ENCODE assay signal across 7 mouse cellular contexts in genomic region chr8:45410882-45411281, GRCm38 (mm10). TPM values are rescaled to one million over a fixed set of nuclear protein-coding genes. Genes with fewer than 3 reads are reported as not detected.
DNase-seq lines count a peak whose midpoint lies in the region; ATAC-seq and TF ChIP-seq lines count a peak whose summit lies in the region.

TSS of gene Tlr3 (minus strand) at chr8:45411080.

- no peaks in the 10 kb centered on the region for H3K27me3 ChIP-seq in CH12.LX (replicated peaks)
- no peaks in the 10 kb centered on the region for H3K27me3 ChIP-seq in hindbrain, embryonic 11.5 days (ENCODE audit: control insufficient read depth, insufficient read depth, low read length)
- H3K27me3 ChIP-seq in liver, embryonic 13.5 days: no peaks in the 10 kb centered on the region
- no peaks in the 10 kb centered on the region for H3K27me3 ChIP-seq in stomach, embryonic 14.5 days (ENCODE audit: control insufficient read depth, insufficient read depth, low read length)

- no peak for ATAC-seq in hindbrain, embryonic 11.5 days (ENCODE audit: low FRiP score)
- no peak for ATAC-seq in liver, embryonic 13.5 days (ENCODE audit: low read depth)
- ATAC-seq in stomach, embryonic 14.5 days (ENCODE audit: insufficient number of reproducible peaks, insufficient read depth, low FRiP score, low read depth): no peak

- H3K27ac ChIP-seq in CH12.LX (ENCODE audit: insufficient read depth, low read depth): no peak within 1 kb of the TSS
- no peak within 1 kb of the TSS for H3K27ac ChIP-seq in hindbrain, embryonic 11.5 days (ENCODE audit: low read depth, low read length)
- H3K27ac ChIP-seq in liver, embryonic 13.5 days: no peak within 1 kb of the TSS
- H3K27ac ChIP-seq in stomach, embryonic 14.5 days (ENCODE audit: low read length): peak within 1 kb of the TSS; percentile 72; the same call in 1 of the 2 replicates

- no peaks in the 10 kb centered on the region for H3K79me2 ChIP-seq in CH12.LX (replicated peaks; ENCODE audit: control insufficient read depth, extremely low read depth, insufficient read depth, poor library complexity, severe bottlenecking)

- 73% methylated on average over 2 of the region's 2 CpGs for WGBS in hindbrain, embryonic 11.5 days
- WGBS in liver, embryonic 13.5 days (ENCODE audit: insufficient replicate concordance): 43% methylated on average over 2 of the region's 2 CpGs
- WGBS in stomach, embryonic 14.5 days: 48% methylated on average over 2 of the region's 2 CpGs

- TF ChIP-seq POLR2A in CH12.LX (IDR thresholded peaks at IDR 0.05; ENCODE audit: low read depth, low read length): no peak

- in situ Hi-C loops in CH12.LX (cut with MboI; ENCODE audit: low pct_ligation_motif_present, low pct_unique_long_range_greater_than_20kb, low sequenced_read_pairs): no loop called here

- H3K4me2 ChIP-seq in CH12.LX (ENCODE audit: insufficient read depth, low read depth, poor library complexity, severe bottlenecking): peak within 1 kb of the TSS; percentile 13; the same call in 1 of the 2 replicates
- H3K4me2 ChIP-seq in hindbrain, embryonic 11.5 days (replicated peaks; ENCODE audit: low read depth, low read length): peak within 1 kb of the TSS; percentile 51
- peak within 1 kb of the TSS; percentile 64 for H3K4me2 ChIP-seq in liver, embryonic 13.5 days
- peak within 1 kb of the TSS; percentile 55 for H3K4me2 ChIP-seq in stomach, embryonic 14.5 days (replicated peaks; ENCODE audit: low read depth, low read length)

- TF ChIP-seq CTCF in CH12.LX (conservative IDR thresholded peaks at IDR 0.05 in 1 of 2, IDR thresholded peaks at IDR 0.05 in 1 of 2; ENCODE audit: low read depth in 2 of 2, low read length in 2 of 2): no peak

- DNase-seq in CH12.LX (ENCODE audit: extremely low read depth) (no peak), ES-CJ7 (ENCODE audit: low read depth, low spot score) (peak; percentile 19)
- no peak for DNase-seq in hindbrain, embryonic 11.5 days (ENCODE audit: low spot score)
- no peak for DNase-seq in liver, embryonic 13.5 days
- DNase-seq in spleen, adult 12 weeks (ENCODE audit: low spot score): no peak
- no peak for DNase-seq in right cerebral cortex, adult 2 months (ENCODE audit: low spot score in 2 of 2)

- no peaks in the 10 kb centered on the region for H3K36me3 ChIP-seq in CH12.LX (replicated peaks in 1 of 2; ENCODE audit: control insufficient read depth in 1 of 2, insufficient read depth in 1 of 2, low read length in 1 of 2)
- no peaks in the 10 kb centered on the region for H3K36me3 ChIP-seq in hindbrain, embryonic 11.5 days (ENCODE audit: control insufficient read depth, insufficient read depth, low read length)
- no peaks in the 10 kb centered on the region for H3K36me3 ChIP-seq in liver, embryonic 13.5 days
- no peaks in the 10 kb centered on the region for H3K36me3 ChIP-seq in stomach, embryonic 14.5 days (ENCODE audit: control insufficient read depth, insufficient read depth, low read length)

- dilution Hi-C loops in CH12.LX (cut with MboI; ENCODE audit: extremely low pct_ligation_motif_present, extremely low pct_unique_long_range_greater_than_20kb, low sequenced_read_pairs): no loop called here

- H3K4me1 ChIP-seq in CH12.LX (ENCODE audit: control insufficient read depth in 1 of 2, insufficient read depth in 2 of 2): peaks cover 0 to 38% of the 10 kb centered on the region in 2 experiments; a peak in 2 of 4 replicates
- no peaks in the 10 kb centered on the region for H3K4me1 ChIP-seq in hindbrain, embryonic 11.5 days (replicated peaks; ENCODE audit: control insufficient read depth, insufficient read depth, low read length)
- H3K4me1 ChIP-seq in liver, embryonic 13.5 days (replicated peaks): no peaks in the 10 kb centered on the region; the same call in 1 of the 2 replicates
- H3K4me1 ChIP-seq in stomach, embryonic 14.5 days (ENCODE audit: control insufficient read depth, insufficient read depth, low read length): peaks cover 8% of the 10 kb centered on the region; the same call in 1 of the 2 replicates

- TF ChIP-seq EP300 in CH12.LX (IDR thresholded peaks at IDR 0.05; ENCODE audit: low read length): no peak

- H3K4me3 ChIP-seq in CH12.LX (replicated peaks in 1 of 3; ENCODE audit: low read depth in 2 of 3, low read length in 2 of 3, poor library complexity in 1 of 3): peak within 1 kb of the TSS; percentile 37 to 70 (median 54)
- H3K4me3 ChIP-seq in hindbrain, embryonic 11.5 days (ENCODE audit: low read depth, low read length): peak within 1 kb of the TSS; percentile 23
- peak within 1 kb of the TSS; percentile 54 for H3K4me3 ChIP-seq in liver, embryonic 13.5 days (replicated peaks)
- peak within 1 kb of the TSS; percentile 36 for H3K4me3 ChIP-seq in stomach, embryonic 14.5 days (ENCODE audit: low read depth, low read length)

- no peaks in the 10 kb centered on the region for H3K9me3 ChIP-seq in CH12.LX (replicated peaks; ENCODE audit: low read length)
- H3K9me3 ChIP-seq in hindbrain, embryonic 11.5 days (ENCODE audit: control insufficient read depth, low read length): no peaks in the 10 kb centered on the region
- no peaks in the 10 kb centered on the region for H3K9me3 ChIP-seq in liver, embryonic 13.5 days (replicated peaks)
- H3K9me3 ChIP-seq in stomach, embryonic 14.5 days (ENCODE audit: control insufficient read depth, low read depth, low read length): no peaks in the 10 kb centered on the region

- H3K9ac ChIP-seq in CH12.LX (ENCODE audit: insufficient read depth, low read depth): peak within 1 kb of the TSS; percentile 2; the same call in 1 of the 2 replicates
- peak within 1 kb of the TSS; percentile 24 for H3K9ac ChIP-seq in hindbrain, embryonic 11.5 days (ENCODE audit: low read depth, low read length)
- H3K9ac ChIP-seq in liver, embryonic 13.5 days: peak within 1 kb of the TSS; percentile 29; the same call in 1 of the 2 replicates
- no peak within 1 kb of the TSS; the same call in 1 of the 2 replicates for H3K9ac ChIP-seq in stomach, embryonic 14.5 days (replicated peaks; ENCODE audit: low read depth, low read length)

- TF ChIP-seq RAD21 in CH12.LX (IDR thresholded peaks at IDR 0.05; ENCODE audit: low read depth, low read length): no peak

TF ChIP-seq in CH12.LX, 34 proteins besides CTCF, POLR2A, EP300 and RAD21:
- TF ChIP-seq HCFC1 (IDR thresholded peaks at IDR 0.05; ENCODE audit: low read depth, low read length) (no peak), MXI1 (IDR thresholded peaks at IDR 0.05; ENCODE audit: low read depth, low read length) (no peak), USF2 (conservative IDR thresholded peaks at IDR 0.05; ENCODE audit: low read depth, low read length) (no peak), TCF12 (IDR thresholded peaks at IDR 0.05; ENCODE audit: low read depth, low read length) (no peak)

RNA-seq across cellular contexts. Expression of gene Tlr3, which starts in this region (rescaled TPM):
- total RNA-seq in CH12.LX (2012; rRNA removed) (0.04 and 0.34 TPM in 2 replicates), CH12.LX (2014; rRNA removed) (0.88 and 1.3 TPM in 2 replicates)
- polyA plus RNA-seq in CH12.LX (2012; ENCODE audit: insufficient read length, low read depth): 1.4 and 1.7 TPM in 2 replicates
- polyA plus RNA-seq in hindbrain, embryonic 11.5 days (2014; fragmentation: Nextera tagmentation; extraction: Ambion mirVana): 1.1 and 1.8 TPM in 2 replicates
- polyA plus RNA-seq in liver, embryonic 13.5 days (2015; fragmentation: Nextera tagmentation; extraction: Ambion mirVana): 0.45 and 0.54 TPM in 2 replicates
- 3.6 and 4.9 TPM in 2 replicates for polyA plus RNA-seq in stomach, embryonic 14.5 days (2014; fragmentation: Nextera tagmentation; extraction: Ambion mirVana)

Comparison
In these comparisons a context has a peak if more than half of its experiments do, and no peak if none do; other contexts are left out.
1. H3K4me2 ChIP-seq: peak in every context shown above with its lines; median percentile 64 in liver, embryonic 13.5 days; 55 in stomach, embryonic 14.5 days; 51 in hindbrain, embryonic 11.5 days; 13 in CH12.LX.